Mouse (Mus musculus) midbrain, postnatal 0 days (tissue): Measurements from ENCODE around the gene Fbxw11. TPM values are rescaled to one million over a fixed set of nuclear protein-coding genes. Genes with fewer than 3 reads are reported as not detected.

Source experiments
- ATAC-seq: fragments of 200-750 bp; cut with Nextera tagmentation; 2 replicates; pipeline ENCODE4 v1.8.0; 2017; ENCODE audit warnings: moderate number of reproducible peaks, mild to moderate bottlenecking, moderate TSS enrichment, moderate library complexity; ENCODE audit not compliant: low FRiP score
- DNase-seq: peaks from one replicate; pipeline ENCODE4 v3.0.0-alpha.2; 2015; ENCODE audit warnings: low spot score
- H3K27ac ChIP-seq: fragments of 300-500 bp; sonication (generic); 2 replicates; pipeline ENCODE4 v1.5.1; 2014; ENCODE audit warnings: low read depth, mild to moderate bottlenecking, low read length, mixed read lengths
- H3K27me3 ChIP-seq: fragments of 300-500 bp; sonication (generic); 2 replicates; pipeline ENCODE4 v1.6.1; 2014; ENCODE audit warnings: low read length, control low read depth, mixed read lengths; ENCODE audit not compliant: insufficient read depth
- H3K36me3 ChIP-seq: fragments of 300-500 bp; sonication (generic); 2 replicates; pipeline ENCODE4 v1.6.1; 2014; ENCODE audit warnings: low read length, control low read depth, mixed read lengths; ENCODE audit not compliant: insufficient read depth
- H3K4me1 ChIP-seq: fragments of 300-500 bp; sonication (generic); 2 replicates; pipeline ENCODE4 v1.6.1; 2014; ENCODE audit warnings: mild to moderate bottlenecking, control low read depth, antibody characterized with exemption, low read length, mixed read lengths; ENCODE audit not compliant: insufficient read depth
- H3K4me2 ChIP-seq: fragments of 300-500 bp; sonication (generic); 2 replicates; pipeline ENCODE4 v1.6.1; 2014; ENCODE audit warnings: low read depth, mild to moderate bottlenecking, low read length, mixed read lengths; ENCODE audit not compliant: poor library complexity, severe bottlenecking
- H3K4me3 ChIP-seq: fragments of 300-500 bp; sonication (generic); 2 replicates; pipeline ENCODE4 v1.5.1; 2014; ENCODE audit warnings: low read depth, mild to moderate bottlenecking, low read length, moderate library complexity
- H3K9ac ChIP-seq: fragments of 300-500 bp; sonication (generic); replicated peaks from 2 replicates; pipeline ENCODE4 v1.6.1; 2014; ENCODE audit warnings: mild to moderate bottlenecking, low read length, moderate library complexity, mixed read lengths; ENCODE audit not compliant: poor library complexity, severe bottlenecking
- H3K9me3 ChIP-seq: fragments of 300-500 bp; sonication (generic); 2 replicates; pipeline ENCODE4 v1.6.1; 2016; ENCODE audit warnings: low read length, control low read depth
- CTCF ChIP-seq: IDR thresholded peaks from 2 replicates; pipeline ENCODE4 v1.5.1; 2016; ENCODE audit warnings: antibody characterized with exemption, mild to moderate bottlenecking
- WGBS: fragments of 180-500 bp; shearing (Covaris S2); extraction: QIAGEN DNeasy Blood & Tissue Kit; methylation state at CpG from one replicate; pipeline ENCODE4 v1.1.7; 2014; 5-methylcytosine and 5-hydroxymethylcytosine counted together
- polyA plus RNA-seq: library from polyadenylated mRNA; unstranded; fragments of >200 nt; fragmentation: Nextera tagmentation; extraction: Ambion mirVana; gene quantifications from 2 replicates; pipeline ENCODE4 v1.2.1, GENCODE M21; 2015
- total RNA-seq: library from RNA; depleted of rRNA; stranded (reverse); fragments of >200 nt; gene quantifications from 2 replicates; pipeline ENCODE4 v1.2.3, GENCODE M21; 2014

The Fbxw11 gene
- total and polyA plus RNA-seq, 2 experiments from 2014 or later: 100 to 130 TPM

- no peak overlapping the region for H3K4me3 ChIP-seq
- no peak for DNase-seq
- 74% methylated on average over 3 of the region's 3 CpGs for WGBS
- no peak overlapping the region for H3K9ac ChIP-seq
- TF ChIP-seq CTCF: no peak
- H3K36me3 ChIP-seq: no peaks in the 10 kb centered on the region
- H3K9me3 ChIP-seq: no peaks in the 10 kb centered on the region
- H3K4me1 ChIP-seq: peaks cover 8% of the 10 kb centered on the region; the same call in 1 of the 2 replicates
- H3K27ac ChIP-seq: no peak overlapping the region
- H3K27me3 ChIP-seq: no peaks in the 10 kb centered on the region
- H3K4me2 ChIP-seq: no peak overlapping the region
- no peak for ATAC-seq
These were observed 59.0 kb downstream of the Fbxw11 start for GRCm38 (mm10) chr11:32701566-32701965.

DNA sequence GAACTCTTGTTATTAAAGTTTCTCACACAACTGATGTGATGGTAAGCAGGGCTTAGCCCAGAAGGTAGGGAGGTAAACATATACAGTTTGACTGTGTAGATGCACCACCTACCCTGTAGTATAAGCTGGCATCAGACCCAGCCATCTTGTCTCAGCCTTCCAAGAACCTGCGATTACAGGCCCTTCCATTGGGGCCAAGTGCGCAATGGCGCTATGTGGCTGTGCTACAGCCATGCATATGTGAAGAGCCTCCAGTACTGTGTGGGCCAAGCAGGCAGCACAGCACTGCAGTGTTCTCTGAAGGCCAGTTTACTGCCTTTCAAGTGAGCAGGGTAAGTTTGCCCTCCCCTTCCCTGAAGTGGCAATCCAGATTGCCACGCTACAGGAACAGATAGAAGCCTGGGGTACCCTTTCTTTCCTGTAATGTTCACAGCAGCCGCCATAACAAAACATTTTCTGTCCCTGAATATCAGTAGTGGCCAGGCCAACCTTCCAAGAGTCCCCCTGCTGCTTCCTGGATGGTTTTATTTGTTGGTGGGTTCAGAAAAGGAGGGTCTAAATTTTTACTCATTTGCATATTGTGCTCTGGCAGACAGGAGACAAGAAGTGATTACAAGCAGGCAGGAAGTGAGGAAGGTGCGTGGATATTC, 61.8 kb downstream of the Fbxw11 start:
- WGBS: 79% methylated on average over 6 of the region's 6 CpGs
- Histone ChIP-seq H3K4me1 (peaks cover 5% of the 10 kb centered on the region; the same call in 1 of the 2 replicates), H3K9me3 (no peaks in the 10 kb centered on the region), H3K4me3 (no peak overlapping the region), H3K27me3 (no peaks in the 10 kb centered on the region), H3K27ac (no peak overlapping the region), H3K4me2 (no peak overlapping the region), H3K36me3 (0 out of 2 replicates have a peak, but pooled peaks cover 2% of the 10 kb centered on the region), H3K9ac (no peak overlapping the region)
- ATAC-seq (no peak), DNase-seq (no peak)
- TF ChIP-seq CTCF: no peak

DNA sequence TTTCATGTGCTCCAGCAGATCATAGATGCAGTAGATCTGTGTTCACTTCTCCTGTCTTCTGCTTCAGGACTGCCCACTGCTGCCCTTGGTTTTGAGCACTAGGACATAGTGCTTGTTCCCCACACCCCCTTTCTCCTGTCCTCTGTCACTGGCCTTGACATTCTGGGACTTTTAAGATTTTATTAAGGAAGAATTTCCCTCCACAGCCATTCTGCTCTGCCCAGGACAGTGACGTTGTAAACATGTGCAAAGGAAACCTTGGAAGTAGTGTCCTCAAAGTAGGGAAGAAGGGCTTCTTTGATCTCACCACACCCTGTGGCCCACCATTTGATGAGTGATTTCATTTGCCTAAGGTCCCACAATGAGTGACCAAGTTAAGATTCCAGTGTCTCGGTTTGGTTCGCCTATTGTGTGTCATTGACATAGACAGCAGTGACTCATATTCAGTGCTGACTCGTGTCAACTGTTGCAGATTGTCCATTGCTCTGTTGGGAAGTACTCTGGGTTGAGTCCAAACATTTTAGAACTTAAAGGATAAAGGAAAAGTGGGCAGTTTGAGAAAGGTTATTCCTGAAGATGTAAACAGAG, 64.0 kb downstream of the Fbxw11 start:
- ATAC-seq (no peak), DNase-seq (no peak)
- Histone ChIP-seq H3K4me2 (no peak overlapping the region), H3K4me1 (peaks cover 5% of the 10 kb centered on the region; the same call in 1 of the 2 replicates), H3K4me3 (no peak overlapping the region), H3K27ac (no peak overlapping the region), H3K36me3 (0 out of 2 replicates have a peak, but pooled peaks cover 2% of the 10 kb centered on the region), H3K9ac (no peak overlapping the region), H3K27me3 (no peaks in the 10 kb centered on the region), H3K9me3 (no peaks in the 10 kb centered on the region)
- WGBS: 86% methylated on average over 4 of the region's 4 CpGs
- TF ChIP-seq CTCF: no peak

DNA sequence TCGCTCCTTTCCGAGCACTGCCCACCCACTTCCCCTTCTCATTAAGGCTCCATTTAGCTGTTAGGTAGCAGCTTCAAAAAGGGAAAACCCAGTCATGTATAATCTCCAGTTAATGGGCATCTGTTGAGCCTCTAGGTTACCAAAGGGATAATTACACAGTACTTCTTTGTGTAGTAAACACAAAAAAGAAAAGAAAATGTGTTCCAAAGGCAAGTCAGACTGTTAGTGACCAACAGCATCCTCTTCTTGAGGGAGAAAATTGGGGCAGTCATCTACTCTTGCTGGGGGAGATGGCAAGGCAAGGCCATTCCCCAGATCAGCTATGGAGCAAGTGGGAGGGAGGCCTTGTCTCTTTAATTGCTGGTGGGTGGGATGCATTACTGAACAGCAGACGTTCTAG, 65.0 kb downstream of the Fbxw11 start:
- Histone ChIP-seq H3K4me3 (no peak overlapping the region), H3K36me3 (peaks cover 5% of the 10 kb centered on the region; the same call in 1 of the 2 replicates), H3K9me3 (no peaks in the 10 kb centered on the region), H3K27ac (no peak overlapping the region), H3K4me2 (no peak overlapping the region), H3K9ac (no peak overlapping the region), H3K27me3 (no peaks in the 10 kb centered on the region), H3K4me1 (peaks cover 4% of the 10 kb centered on the region; the same call in 1 of the 2 replicates)
- TF ChIP-seq CTCF: no peak
- DNase-seq: no peak
- 62% methylated on average over 3 of the region's 3 CpGs for WGBS
- ATAC-seq: no peak

GRCm38 (mm10) chr11:32708739-32709501, 66.4 kb downstream of the Fbxw11 start:
- H3K9me3 ChIP-seq: no peaks in the 10 kb centered on the region
- peaks cover 3% of the 10 kb centered on the region; the same call in 1 of the 2 replicates for H3K4me1 ChIP-seq
- ATAC-seq (no peak), DNase-seq (no peak)
- H3K4me2 ChIP-seq: no peak overlapping the region
- no peak for TF ChIP-seq CTCF
- H3K27ac ChIP-seq: no peak overlapping the region
- 80% methylated on average over 14 of the region's 14 CpGs for WGBS
- no peaks in the 10 kb centered on the region for H3K27me3 ChIP-seq
- H3K9ac ChIP-seq: no peak overlapping the region
- no peak overlapping the region for H3K4me3 ChIP-seq
- H3K36me3 ChIP-seq: peaks cover 9% of the 10 kb centered on the region; the same call in 1 of the 2 replicates
